Mouse (Mus musculus) fibroblast of lung, adult 2 months (primary cell): ENCODE measurements around the gene Sec1.
"Not testable (repeated sequence)": the region's sequence is repeated elsewhere in the genome, so short reads cannot be mapped to it uniquely, and the experiment has no call there.

Experiments
- DNase-seq: peaks from one replicate; pipeline ENCODE4 v3.0.0-alpha.2; 2011; ENCODE audit warnings: low read depth

Gene Sec1

GRCm38 (mm10) chr7:45679966-45680621, 14.1 kb downstream of the Sec1 start:
- peak; percentile 57 for DNase-seq

DNA sequence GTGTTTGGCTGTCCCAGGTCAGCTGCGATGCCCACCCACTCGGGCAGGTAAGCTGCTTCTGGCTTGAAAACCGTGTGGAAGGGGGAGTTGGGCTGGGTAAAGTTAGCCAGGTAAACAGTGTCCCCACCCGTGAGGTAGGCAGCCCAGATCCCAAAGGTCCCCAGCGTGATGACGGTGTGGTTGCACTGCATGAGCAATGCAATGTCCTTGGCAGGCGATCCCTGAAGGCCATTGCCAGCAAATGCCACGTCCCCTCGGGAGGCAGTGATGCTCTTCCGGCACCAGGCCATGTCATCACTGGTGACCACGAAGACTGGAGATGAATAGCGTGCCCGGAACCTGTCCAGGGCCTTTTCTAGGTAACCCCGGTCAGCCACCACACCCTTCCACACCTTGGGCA, 15.7 kb downstream of the Sec1 start:
- no peak for DNase-seq

DNA sequence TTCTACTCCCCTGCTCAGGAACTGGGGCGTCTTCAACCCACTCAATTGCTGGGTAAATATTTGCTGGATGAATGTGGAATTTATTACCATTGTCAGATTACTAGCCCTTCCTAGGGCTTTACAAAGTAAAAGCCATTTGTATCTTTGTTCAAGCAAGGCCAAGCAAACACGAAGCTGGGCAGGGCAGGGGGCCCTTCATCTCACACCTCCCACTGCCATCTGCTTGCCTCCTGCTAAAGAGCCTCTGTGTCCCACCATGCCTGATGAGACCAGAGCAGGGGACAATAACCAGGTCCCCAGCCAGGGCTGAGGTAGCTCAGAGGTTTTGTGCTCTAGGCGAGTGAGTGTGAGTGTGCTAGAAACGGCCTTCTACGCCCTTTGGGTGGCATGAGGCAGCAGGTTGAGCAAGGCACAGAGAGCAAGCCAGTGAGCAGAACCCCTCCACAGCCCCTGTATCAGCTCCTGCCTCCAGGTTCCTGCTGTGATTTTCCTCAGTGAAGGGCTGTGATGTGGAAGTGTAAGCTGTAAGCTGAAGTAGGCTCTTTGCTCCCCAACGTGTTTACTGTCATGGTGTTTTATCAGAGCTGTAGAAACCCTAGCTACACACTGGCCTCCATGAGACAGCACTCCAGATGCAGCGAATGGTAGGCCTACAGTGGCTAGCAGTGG, 16.4 kb downstream of the Sec1 start:
- no peak for DNase-seq

GRCm38 (mm10) chr7:45668921-45669320, 25.3 kb downstream of the Sec1 start:
- DNase-seq = no peak

DNA sequence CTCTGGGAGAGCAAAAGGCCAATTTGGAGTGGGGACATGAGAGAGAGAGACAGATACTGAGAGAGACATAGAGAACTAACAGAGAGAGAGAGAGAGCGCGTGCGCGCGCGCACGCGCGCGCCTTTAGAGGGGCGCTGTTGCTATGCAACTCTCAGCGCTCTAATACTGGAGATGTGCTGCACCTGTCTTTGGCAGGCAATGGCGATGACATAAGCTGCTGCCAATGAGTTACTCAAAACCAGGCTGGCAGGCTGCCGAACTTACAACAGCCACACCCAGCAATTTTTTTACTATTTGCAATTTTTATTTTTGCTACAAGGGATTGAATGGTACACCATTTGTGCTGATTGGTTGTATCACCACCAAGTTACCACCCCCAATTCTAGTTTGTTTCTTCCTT, 26.4 kb downstream of the Sec1 start:
- DNase-seq = no peak

- no peak for DNase-seq
Measured at GRCm38 (mm10) chr7:45666161-45666560, 28.0 kb downstream of the Sec1 start, which contains the start of gene Fut2. Gene Fut2, minus strand, starts transcription at chr7:45666394.

- DNase-seq = no peak
Measured at GRCm38 (mm10) chr7:45665303-45666138, 28.7 kb downstream of the Sec1 start.

DNA sequence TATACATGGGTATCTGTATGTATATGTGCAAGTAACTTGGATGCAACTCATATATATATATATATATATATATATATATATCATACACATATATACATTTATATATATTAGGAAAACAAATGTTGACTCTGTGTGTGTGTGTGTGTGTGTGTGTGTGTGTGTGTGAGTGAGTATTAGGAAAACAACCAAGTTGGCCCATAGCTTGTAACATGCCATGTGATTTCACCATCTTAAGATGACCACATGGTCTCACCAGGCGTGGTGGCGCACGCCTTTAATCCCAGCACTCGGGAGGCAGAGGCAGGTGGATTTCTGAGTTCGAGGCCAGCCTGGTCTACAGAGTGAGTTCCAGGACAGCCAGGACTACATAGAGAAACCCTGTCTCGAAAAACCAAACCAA, 32.5 kb downstream of the Sec1 start:
- not testable (repeated sequence) for DNase-seq

- no peak for DNase-seq
Measured at GRCm38 (mm10) chr7:45660746-45661478, 33.3 kb downstream of the Sec1 start.

GRCm38 (mm10) chr7:45654424-45655047, 39.7 kb downstream of the Sec1 start:
- DNase-seq = no peak

DNA sequence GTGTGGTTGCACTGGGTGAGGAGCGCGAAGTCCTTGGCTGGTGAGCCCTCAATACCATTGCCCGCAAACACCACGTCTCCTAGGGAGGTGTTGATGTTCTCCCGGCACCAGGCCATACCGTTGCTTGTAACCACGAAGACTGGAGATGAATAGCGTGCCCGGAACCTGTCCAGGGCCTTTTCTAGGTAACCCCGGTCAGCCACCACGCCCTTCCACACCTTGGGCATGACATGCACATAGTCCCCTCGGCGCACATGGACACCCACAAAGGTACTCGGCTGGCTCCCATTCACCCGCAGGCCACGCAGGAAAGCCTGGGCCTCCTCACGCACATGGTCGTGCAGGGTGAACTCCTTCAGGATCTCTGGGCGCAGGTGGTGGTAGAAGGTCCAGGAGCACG, 43.7 kb downstream of the Sec1 start:
- DNase-seq = not testable (repeated sequence)

DNA sequence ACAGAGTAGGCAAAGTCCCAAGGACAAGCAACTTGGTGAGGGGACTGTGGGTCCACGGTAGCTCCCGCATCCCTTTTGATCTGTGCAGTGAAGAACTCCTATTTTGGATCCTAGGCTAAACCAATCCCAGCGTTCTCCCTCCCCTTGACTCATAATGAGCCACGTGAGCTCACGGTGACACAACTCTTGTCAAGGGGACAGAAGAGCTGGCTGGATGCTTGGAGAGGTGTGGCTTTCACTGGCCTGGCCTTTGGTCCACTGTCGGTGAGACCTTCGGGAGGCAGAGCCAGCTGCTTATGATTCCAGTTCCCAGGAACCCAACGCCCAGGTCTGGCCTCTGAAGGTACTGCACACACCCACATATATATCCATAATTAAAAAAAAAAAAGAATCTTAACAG, 44.9 kb downstream of the Sec1 start:
- DNase-seq = no peak

- DNase-seq = no peak
Measured at GRCm38 (mm10) chr7:45646671-45647070, 47.5 kb downstream of the Sec1 start.

DNA sequence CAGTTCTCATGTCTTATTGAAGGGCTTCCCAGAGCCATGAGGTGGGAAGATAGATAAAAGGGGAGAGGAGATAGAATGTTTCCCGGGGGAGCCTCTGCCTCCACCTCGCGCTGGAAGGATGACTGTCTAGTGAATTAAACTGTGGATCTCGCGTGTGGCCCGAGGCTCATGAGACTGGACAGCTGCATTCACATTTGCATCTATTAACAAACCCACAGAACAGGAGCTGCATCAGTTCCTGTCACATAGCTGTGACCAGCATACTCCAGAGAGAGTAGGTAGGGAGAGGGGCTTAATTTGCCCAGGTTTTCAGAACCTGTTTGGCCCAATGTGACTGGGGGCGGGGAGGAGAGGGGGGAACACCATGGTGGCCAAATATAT, 48.6 kb downstream of the Sec1 start:
- DNase-seq = no peak

DNA sequence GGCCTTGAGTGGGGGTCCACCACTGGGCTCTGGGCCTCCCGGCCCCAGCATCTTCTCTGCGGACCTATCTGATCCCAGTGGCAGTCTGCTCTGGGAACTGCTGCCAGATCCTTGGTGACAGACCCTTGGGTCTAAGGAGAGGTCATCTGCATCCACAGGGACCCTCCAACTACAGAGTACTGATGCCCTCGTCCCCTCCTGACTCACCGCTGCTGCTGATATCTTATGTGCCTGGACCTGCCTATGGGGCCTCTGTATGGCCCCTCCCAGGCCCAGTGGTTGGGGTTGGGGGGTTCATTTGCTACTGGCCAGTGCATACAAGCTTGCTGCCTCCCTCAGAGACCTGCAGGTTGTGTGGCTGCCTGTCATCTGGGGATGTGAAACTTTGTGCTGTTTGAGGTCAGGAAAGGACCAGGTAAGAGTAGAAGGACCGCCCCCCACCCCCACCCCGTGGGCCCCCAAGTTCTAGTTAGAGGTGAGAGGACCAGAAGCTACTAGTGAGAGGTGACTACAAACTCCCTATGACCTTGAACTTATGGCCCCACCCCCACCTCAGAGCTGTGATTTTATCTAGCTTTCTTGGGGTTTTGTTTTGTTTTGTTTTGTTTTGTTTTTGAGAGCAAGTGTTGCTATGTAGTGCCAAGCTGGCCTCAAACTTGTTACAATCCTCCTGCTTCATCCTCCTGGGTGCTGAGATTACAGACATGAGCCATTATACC, 49.2 kb downstream of the Sec1 start:
- no peak for DNase-seq

GRCm38 (mm10) chr7:45644183-45644582, 50.0 kb downstream of the Sec1 start:
- no peak for DNase-seq

GRCm38 (mm10) chr7:45643441-45644178, 50.6 kb downstream of the Sec1 start:
- peak; percentile 88 for DNase-seq

- no peak for DNase-seq
Measured at GRCm38 (mm10) chr7:45642503-45643255, 51.5 kb downstream of the Sec1 start.

DNA sequence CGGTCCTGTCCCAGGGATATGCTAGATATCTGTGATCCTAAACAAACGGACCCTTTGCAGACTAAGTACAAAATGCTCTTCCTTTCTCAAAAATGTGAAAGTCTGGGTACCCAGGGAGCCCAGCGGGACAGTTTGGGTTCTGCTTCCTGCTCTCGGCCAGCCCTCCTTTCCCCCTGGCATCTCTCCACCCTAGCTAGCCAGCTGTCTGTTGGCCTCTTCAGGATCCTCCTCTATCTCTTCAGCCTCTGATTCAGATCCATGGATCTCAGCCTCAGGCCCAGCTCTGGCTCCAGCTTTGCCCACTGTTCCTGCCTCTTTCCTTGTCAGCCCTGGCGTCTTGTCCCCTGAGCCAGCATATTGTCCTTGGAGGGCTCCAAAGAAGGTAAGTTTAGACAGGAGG, 52.1 kb downstream of the Sec1 start:
- DNase-seq = no peak
